Mouse (Mus musculus) spleen, adult 2 months (tissue): ENCODE results near the gene Ep300. TPM values are rescaled to one million over a fixed set of nuclear protein-coding genes. Genes with fewer than 3 reads are reported as not detected.

ENCODE experiments used
- DNase-seq, 2 experiments: peaks; one replicate each; pipeline versions ENCODE4 v3.0.0 to v3.0.0-alpha.2; 2012 to 2021; ENCODE audit warnings: low spot score in 2 of 2, low read depth in 1 of 2
- H3K27ac ChIP-seq: fragments of 200-500 bp; 2 replicates; pipeline ENCODE4 v1.5.1; 2012; ENCODE audit warnings: low read length, inconsistent platforms; ENCODE audit not compliant: insufficient read depth
- H3K27me3 ChIP-seq: fragments of 200-500 bp; 2 replicates; pipeline ENCODE4 v1.6.1; 2012; ENCODE audit warnings: mild to moderate bottlenecking, moderate library complexity, low read length, inconsistent platforms; ENCODE audit not compliant: control insufficient read depth, insufficient read depth
- H3K36me3 ChIP-seq: fragments of 200-500 bp; 2 replicates; pipeline ENCODE4 v1.6.1; 2012; ENCODE audit warnings: mild to moderate bottlenecking, low read length, inconsistent platforms; ENCODE audit not compliant: control insufficient read depth, insufficient read depth
- H3K4me1 ChIP-seq: fragments of 200-500 bp; 2 replicates; pipeline ENCODE4 v1.6.1; 2011; ENCODE audit warnings: inconsistent platforms; ENCODE audit not compliant: control insufficient read depth, insufficient read depth, insufficient read length
- H3K4me3 ChIP-seq: fragments of 200-500 bp; 2 replicates; pipeline ENCODE4 v1.5.1; 2011; ENCODE audit warnings: mild to moderate bottlenecking, inconsistent platforms; ENCODE audit not compliant: insufficient read depth, insufficient read length; ENCODE audit errors: extremely low read depth
- CTCF ChIP-seq: fragments of 200-500 bp; IDR thresholded peaks from 2 replicates; pipeline ENCODE4 v1.5.1; 2011; ENCODE audit warnings: mild to moderate bottlenecking, inconsistent platforms; ENCODE audit not compliant: insufficient read depth, insufficient read length, insufficient replicate concordance; ENCODE audit errors: extremely low read depth
- POLR2A ChIP-seq: fragments of 200-500 bp; IDR thresholded peaks from 2 replicates; pipeline ENCODE4 v1.6.1; 2011; ENCODE audit warnings: low read depth, low read length, inconsistent platforms
- WGBS: fragments of 180-500 bp; shearing (Covaris S2); methylation state at CpG from one replicate; pipeline ENCODE4 v1.1.7; 2018; 5-methylcytosine and 5-hydroxymethylcytosine counted together
- polyA plus RNA-seq: library from polyadenylated mRNA; depleted of rRNA; stranded (reverse); fragments of >200 nt; gene quantifications from 2 replicates; pipeline ENCODE4 v1.2.3, GENCODE M21; 2012

Gene Ep300
- polyA plus RNA-seq, 1 experiment = 39.3 TPM

DNA sequence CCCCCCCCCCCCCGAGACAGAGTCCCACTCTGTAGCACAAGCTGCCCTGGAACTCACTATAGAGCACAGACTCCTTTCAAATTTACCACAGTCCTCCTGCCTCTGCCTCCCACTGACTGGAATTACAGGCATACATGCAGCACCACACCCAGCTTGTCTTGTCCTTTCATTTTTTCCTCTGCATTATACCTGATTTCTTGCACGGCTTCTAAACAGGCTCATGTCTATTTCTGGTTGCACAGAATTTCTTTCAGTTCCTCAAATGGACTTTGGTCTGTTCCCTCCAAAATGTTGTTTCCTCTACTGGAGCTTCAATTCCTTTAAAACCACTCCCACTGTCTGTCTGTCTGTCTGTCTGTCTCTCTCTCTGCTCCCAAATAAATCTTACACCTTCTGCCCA, 16.6 kb upstream of the Ep300 start:
- Histone ChIP-seq H3K36me3 (no peaks in the 10 kb centered on the region), H3K4me1 (peaks cover 10% of the 10 kb centered on the region; the same call in 1 of the 2 replicates), H3K4me3 (peak overlapping the region; percentile 41), H3K27me3 (no peaks in the 10 kb centered on the region), H3K27ac (peak overlapping the region; percentile 77)
- 6% methylated on average over 2 of the region's 2 CpGs for WGBS
- TF ChIP-seq CTCF (no peak), POLR2A (no peak)
- DNase-seq = no peak

DNA sequence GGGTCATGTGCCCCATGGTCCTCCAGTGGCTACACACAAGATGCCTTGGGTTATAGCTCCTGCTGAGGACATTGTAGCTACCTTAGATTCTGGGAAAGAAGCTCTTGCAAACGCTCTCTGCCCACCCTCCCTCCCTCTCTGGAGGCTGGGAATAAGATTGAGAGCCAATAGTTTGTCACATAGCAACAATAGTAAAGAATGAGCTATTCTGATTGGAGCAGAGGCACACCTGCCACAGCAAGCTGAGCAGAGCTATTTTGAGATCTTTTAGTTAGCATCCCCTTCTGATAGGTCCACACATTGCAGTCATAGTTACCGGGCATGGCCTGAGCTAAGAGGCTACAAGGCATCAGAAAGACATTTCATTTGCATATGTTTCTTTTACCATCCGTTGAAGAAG, 8.2 kb upstream of the Ep300 start:
- 19% methylated on average over 3 of the region's 3 CpGs for WGBS
- H3K27me3 ChIP-seq = no peaks in the 10 kb centered on the region
- no peak for TF ChIP-seq CTCF
- TF ChIP-seq POLR2A = no peak
- DNase-seq = peak in 1 of 2 experiments; percentile 41
- no peak overlapping the region for H3K4me3 ChIP-seq
- H3K4me1 ChIP-seq = peaks cover 2% of the 10 kb centered on the region
- H3K36me3 ChIP-seq = no peaks in the 10 kb centered on the region
- no peak overlapping the region for H3K27ac ChIP-seq

DNA sequence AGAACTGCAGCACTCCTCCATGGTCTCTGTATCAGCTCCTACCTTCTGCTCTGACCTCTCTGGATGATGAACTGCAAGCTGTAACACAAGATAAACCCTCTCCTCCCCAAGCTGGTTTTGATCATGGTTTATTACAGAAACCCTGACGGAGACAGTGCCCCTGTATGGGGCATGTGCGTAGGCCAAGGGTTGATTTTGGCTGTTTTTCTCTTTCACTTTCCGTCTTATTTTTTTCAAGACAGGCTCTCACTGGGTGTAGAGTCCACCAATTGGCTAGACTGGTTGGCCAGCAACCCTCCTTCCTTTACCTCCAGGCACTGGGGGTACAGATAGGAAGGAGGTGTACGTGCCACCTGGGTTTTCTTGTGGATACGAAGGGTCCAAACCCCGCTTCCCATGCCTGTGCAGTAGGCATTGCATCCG, 7.4 kb upstream of the Ep300 start:
- no peak for DNase-seq
- H3K27ac ChIP-seq = no peak overlapping the region
- H3K36me3 ChIP-seq = no peaks in the 10 kb centered on the region
- no peak for TF ChIP-seq POLR2A
- TF ChIP-seq CTCF = no peak
- no peak overlapping the region for H3K4me3 ChIP-seq
- peaks cover 2% of the 10 kb centered on the region for H3K4me1 ChIP-seq
- WGBS = 74% methylated on average over 7 of the region's 7 CpGs
- H3K27me3 ChIP-seq = no peaks in the 10 kb centered on the region

DNA sequence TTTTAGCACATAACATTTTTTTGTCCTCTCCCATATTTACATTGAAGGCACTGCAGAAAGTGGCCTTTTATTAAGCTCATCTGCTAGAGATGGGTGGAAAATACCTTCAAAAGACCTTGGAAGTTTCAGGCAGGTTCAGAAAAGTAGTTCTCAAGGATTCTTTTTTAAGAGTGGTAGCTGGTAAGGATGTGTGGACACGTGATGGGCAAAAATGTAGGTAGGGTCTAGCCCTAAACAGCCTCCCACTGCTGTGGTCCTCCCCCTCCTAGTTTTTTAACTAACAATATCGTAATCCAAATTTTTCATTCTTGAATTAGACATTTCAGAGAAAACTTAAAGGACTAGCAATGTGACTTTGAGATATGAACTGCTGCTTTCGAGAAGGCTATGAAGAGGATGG, 685 bp upstream of the Ep300 start:
- H3K4me1 ChIP-seq = no peaks in the 10 kb centered on the region; the same call in none of the 2 replicates
- 5% methylated on average over 3 of the region's 3 CpGs for WGBS
- H3K27ac ChIP-seq = peak overlapping the region; percentile 90
- H3K4me3 ChIP-seq = peak overlapping the region; percentile 67
- no peak for DNase-seq
- no peaks in the 10 kb centered on the region for H3K27me3 ChIP-seq
- no peaks in the 10 kb centered on the region for H3K36me3 ChIP-seq
- TF ChIP-seq POLR2A = no peak
- no peak for TF ChIP-seq CTCF

DNA sequence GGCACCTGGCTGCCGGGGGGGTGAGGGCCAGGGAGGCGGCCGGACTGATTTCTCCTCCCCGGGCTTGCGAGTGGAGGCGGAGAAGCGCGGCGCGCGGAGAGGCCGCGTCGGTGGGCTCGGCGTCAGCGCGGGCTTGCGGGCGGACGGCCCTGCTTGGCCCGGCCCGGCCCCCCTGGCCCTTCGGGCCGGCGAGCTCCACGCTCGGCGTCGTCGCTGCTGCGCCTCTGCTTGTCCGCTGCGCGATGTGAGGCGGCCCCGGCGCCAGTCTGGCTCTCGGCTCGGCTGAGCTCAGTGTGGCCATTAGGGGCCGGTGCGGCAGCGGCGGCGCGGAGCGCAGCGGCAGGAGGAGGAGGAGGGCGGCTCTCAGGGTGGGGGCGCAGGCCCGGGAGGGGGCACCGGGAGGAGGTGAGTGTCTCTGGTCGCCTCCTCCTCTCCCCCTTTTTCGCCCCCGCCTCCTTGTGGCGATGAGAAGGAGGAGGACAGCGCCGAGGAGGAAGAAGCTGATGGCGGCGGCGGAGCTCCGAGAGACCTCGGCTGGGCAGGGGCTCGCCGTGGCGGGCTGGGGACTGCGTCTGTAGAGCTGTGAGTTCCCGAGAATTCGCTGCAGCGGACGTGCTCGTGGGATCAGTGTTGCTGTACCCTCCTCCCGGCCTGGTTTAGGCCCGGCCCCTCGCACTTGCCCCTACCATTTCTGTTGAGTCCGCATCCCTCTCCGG, 753 bp downstream of the Ep300 start:
- Histone ChIP-seq H3K36me3 (peaks cover 2% of the 10 kb centered on the region), H3K4me1 (no peaks in the 10 kb centered on the region; the same call in none of the 2 replicates), H3K4me3 (peak overlapping the region; percentile 99), H3K27me3 (no peaks in the 10 kb centered on the region), H3K27ac (peak overlapping the region; percentile 100)
- TF ChIP-seq POLR2A (peak; percentile 49), CTCF (no peak; the same call in 1 of the 2 replicates)
- WGBS = under 1% methylated on average over 60 of the region's 77 CpGs
- DNase-seq = peak; percentile 70 to 92

DNA sequence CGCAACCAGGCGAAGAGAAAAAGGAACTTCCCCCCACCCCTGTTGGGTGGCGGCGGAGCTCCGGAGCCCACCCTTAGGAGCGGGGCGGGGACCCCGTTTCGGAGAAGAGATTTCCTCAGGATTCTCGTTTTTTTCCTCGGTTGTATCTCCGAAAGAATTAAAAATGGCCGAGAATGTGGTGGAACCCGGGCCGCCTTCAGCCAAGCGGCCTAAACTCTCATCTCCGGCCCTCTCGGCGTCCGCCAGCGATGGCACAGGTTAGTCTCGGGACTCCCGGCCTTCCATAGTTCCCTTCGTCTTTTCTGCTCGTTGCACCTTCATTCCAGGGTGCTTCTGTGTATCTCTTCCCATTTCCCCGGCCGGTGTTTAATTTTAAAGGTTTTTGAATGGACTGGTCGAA, 1.3 kb downstream of the Ep300 start:
- Histone ChIP-seq H3K4me3 (peak overlapping the region; percentile 99), H3K27me3 (no peaks in the 10 kb centered on the region), H3K4me1 (no peaks in the 10 kb centered on the region; the same call in none of the 2 replicates), H3K36me3 (peaks cover 2% of the 10 kb centered on the region), H3K27ac (peak overlapping the region; percentile 100)
- TF ChIP-seq CTCF (no peak), POLR2A (no peak)
- under 1% methylated on average over 28 of the region's 28 CpGs for WGBS
- DNase-seq = no peak

DNA sequence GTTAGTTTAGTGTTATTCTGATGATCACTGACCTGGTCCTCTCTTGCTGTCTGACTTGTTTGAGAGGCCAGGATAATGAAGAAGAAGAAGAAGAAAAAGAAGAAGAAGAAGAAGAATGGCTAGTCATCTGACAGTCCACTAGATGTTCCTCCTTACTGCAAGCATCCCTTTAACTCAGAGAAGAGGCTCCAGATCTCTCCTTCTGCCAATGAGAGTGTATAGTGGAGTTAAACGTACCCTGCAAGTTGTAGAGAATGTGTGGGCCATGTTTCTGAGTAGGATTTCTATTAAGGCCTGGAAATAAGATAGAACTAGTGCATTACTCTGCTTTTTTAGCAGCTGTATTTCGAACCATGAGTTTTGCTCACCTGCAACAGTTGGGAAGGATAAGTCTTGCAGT, 2.5 kb downstream of the Ep300 start:
- no peaks in the 10 kb centered on the region; the same call in none of the 2 replicates for H3K4me1 ChIP-seq
- no peaks in the 10 kb centered on the region for H3K27me3 ChIP-seq
- TF ChIP-seq CTCF (no peak), POLR2A (no peak)
- H3K27ac ChIP-seq = no peak overlapping the region
- peak overlapping the region; percentile 47 for H3K4me3 ChIP-seq
- no peak for DNase-seq
- 35% methylated on average over 2 of the region's 2 CpGs for WGBS
- H3K36me3 ChIP-seq = peaks cover 3% of the 10 kb centered on the region
